Mouse (Mus musculus) 3T3-L1 (cell line): Measurements from ENCODE around the gene Gm3187.
"Not testable (repeated sequence)": the region's sequence is repeated elsewhere in the genome, so short reads cannot be mapped to it uniquely, and the experiment has no call there.

ENCODE experiments used
- DNase-seq: peaks from one replicate; pipeline ENCODE4 v3.0.0-alpha.2; 2015; ENCODE audit warnings: low read depth, low spot score

Gm3187 gene

GRCm38 (mm10) chr14:5483907-5484306 lies at the start of gene Gm3187:
TSS of gene Gm3187 (plus strand) at chr14:5484207.
- not testable (repeated sequence) for DNase-seq

GRCm38 (mm10) chr14:5455367-5455766 lies 28.6 kb upstream of the Gm3187 start, which contains the start of gene Gm3194:
TSS of gene Gm3194 (minus strand) at chr14:5455467.
- DNase-seq: not testable (repeated sequence)

GRCm38 (mm10) chr14:5460469-5460868 lies 23.5 kb upstream of the Gm3187 start:
- DNase-seq: not testable (repeated sequence)

GRCm38 (mm10) chr14:5477730-5478129 lies 6.3 kb upstream of the Gm3187 start, which contains the start of gene Gm8246:
TSS of gene Gm8246 (minus strand) at chr14:5477830.
- not testable (repeated sequence) for DNase-seq

- DNase-seq: not testable (repeated sequence)
Measured at GRCm38 (mm10) chr14:5501374-5501773, 17.4 kb downstream of the Gm3187 start, which contains the start of gene Gm3488. TSS of gene Gm3488 (plus strand) at chr14:5501674.

GRCm38 (mm10) chr14:5538196-5538595 lies 54.2 kb downstream of the Gm3187 start, which contains the start of gene Gm3532:
TSS of gene Gm3532 (plus strand) at chr14:5538496.
- not testable (repeated sequence) for DNase-seq
